Mouse (Mus musculus): ENCODE measurements around the gene Sec31a. TPM values are rescaled to one million over a fixed set of nuclear protein-coding genes. Genes with fewer than 3 reads are reported as not detected.
"Not testable (repeated sequence)": the region's sequence is repeated elsewhere in the genome, so short reads cannot be mapped to it uniquely, and the experiment has no call there.

Gene Sec31a
- 156 and 198 TPM in 2 replicates for total RNA-seq (2021)
- long read RNA-seq, full-length matches to known transcripts = 3 of 33 reads
- long read RNA-seq, partial matches to known transcripts = 18 of 33 reads
- long read RNA-seq, other reads (novel, unspliced or antisense) = 12 of 33 reads

GRCm38 (mm10) chr5:100415761-100416590 is at the start of gene Sec31a:
TSS of gene Sec31a (minus strand) at chr5:100416234.
- DNase-seq = peak; percentile 99

DNA sequence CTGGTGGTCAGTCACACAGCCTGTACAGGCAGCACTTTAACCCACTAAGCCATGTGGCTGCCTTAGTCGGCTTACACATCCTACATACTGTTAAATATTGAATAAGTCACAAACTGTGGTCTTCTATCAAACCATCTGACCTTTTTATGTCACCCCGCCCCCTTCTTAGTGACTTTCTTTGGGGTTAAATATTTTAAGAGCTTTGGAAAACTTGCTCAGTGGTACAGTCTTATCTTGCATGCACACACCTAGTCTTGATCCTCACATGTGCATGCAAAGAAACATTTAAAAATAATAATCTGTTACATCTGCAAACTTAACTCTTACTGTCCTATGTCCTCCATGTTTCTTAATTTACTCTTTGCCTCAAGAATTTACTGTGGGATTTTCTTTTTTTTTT is 46.3 kb upstream of the Sec31a start:
- no peak for DNase-seq

GRCm38 (mm10) chr5:100461526-100461925 is 45.5 kb upstream of the Sec31a start:
- no peak for DNase-seq

- DNase-seq = no peak
Observed at GRCm38 (mm10) chr5:100459468-100459867, 43.4 kb upstream of the Sec31a start.

GRCm38 (mm10) chr5:100451871-100452270 is 35.8 kb upstream of the Sec31a start:
- no peak for DNase-seq

DNA sequence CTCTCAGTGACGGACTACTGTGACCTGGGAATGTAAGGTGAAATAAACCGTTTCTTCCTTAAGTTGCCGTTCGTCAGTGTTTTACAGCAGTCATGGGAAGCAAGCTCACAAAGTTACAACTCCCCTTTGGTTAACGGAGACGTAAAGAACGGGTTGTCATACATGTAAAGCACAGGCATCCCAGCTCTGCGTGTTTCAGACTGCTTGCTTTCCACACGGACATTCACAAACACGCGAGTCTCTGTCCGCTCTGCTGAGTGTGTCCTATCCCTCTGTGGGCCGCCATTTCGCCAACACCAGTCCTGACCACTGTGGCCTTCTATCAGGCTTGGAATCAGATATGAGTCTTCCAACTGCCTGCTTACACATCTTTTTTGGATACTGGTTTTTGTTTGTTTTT is 22.8 kb upstream of the Sec31a start:
- DNase-seq = no peak

DNA sequence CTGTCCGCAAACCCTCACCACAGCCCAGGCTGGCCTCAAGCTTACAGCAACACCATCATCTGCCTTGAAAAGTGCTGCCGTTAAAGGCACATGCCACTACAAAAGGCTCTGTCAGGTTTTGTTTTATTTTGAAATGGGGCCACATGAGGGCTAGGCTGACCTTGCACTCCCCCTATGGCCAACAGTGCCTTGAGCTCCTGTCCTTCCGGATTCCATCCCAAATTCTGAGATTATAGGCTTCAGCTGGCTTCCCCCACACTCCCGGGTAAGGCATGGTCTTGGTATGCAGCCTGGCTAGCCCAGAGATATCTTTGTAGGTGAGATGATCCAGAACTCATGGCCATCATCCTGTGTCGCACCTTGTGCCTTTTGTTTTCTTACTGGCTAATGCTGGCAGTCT is 21.9 kb upstream of the Sec31a start:
- no peak for DNase-seq

DNA sequence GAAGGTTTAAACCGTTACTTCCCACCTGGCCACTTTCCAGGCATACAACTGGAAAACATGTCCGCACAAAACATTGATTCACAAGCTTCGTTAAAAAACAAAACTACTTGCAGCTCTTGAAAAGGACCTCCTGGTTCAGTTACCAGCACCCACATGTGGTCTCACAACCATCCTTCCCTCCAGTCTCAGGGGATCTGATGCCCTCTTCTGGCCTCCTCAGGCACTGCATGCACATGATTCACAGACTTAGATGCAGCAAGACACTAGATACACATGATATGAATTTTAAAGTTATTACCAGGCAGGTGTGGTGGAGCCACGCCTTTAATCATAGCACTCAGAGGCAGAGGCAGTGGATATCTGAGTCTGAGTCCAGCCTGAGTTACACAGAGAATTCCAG is 21.1 kb upstream of the Sec31a start:
- no peak for DNase-seq

DNA sequence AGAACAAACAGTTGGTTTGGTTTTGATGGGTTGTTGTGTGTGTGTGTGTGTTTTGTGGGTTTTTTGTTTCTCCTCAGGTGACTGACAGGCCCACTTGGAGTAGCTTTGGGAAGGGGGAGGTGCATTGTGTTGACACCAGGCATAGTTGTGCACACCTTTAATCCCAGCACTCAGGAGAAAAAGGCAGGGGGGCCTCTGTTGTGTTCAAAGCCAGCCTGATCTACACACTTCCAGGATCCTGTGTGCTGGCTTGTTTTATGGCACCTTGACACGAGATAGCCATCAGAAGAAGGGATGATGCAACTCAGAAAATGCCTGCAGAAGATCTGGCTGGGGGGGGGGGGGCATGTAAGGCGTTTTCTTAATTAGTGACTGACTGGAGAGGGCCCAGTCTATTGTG is 14.9 kb upstream of the Sec31a start:
- DNase-seq = no peak

- no peak for DNase-seq
Observed at GRCm38 (mm10) chr5:100430076-100430390, 14.0 kb upstream of the Sec31a start.

DNA sequence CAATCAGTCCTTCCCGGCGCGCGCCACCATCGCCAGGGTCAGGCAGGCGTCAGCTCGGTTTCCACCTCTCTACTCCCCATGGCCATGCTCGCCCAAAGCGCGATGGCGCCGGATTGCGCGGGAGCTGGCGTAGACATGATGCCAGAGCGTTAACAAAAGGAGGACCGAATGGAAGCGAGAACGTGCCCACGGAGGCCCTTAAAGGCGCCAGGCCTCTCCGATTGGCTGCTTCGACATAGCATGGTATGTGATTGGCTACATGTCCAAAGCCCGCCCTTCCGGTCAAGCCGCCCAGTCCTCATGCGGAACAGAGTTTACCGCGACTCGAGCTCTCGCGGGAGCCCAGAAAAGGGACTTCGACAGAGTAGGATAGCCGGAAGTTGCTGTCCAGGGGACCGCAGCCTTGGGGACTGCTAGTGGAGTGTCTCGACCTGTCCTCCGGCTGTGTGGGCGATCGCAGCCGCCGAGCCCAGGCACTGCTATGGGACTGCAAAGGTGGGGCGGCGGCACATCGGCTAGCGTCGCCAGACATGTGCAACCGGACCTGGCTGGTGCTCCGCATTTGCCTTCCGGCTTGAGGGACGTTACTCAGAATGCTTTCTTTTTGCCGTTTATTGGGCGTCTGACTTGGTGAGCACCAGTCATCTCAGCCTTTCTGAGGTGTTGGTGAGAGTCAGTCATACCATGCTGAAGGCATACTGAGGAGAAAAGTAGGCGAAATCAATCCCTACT is 13.5 kb upstream of the Sec31a start:
- peak; percentile 89 for DNase-seq

DNA sequence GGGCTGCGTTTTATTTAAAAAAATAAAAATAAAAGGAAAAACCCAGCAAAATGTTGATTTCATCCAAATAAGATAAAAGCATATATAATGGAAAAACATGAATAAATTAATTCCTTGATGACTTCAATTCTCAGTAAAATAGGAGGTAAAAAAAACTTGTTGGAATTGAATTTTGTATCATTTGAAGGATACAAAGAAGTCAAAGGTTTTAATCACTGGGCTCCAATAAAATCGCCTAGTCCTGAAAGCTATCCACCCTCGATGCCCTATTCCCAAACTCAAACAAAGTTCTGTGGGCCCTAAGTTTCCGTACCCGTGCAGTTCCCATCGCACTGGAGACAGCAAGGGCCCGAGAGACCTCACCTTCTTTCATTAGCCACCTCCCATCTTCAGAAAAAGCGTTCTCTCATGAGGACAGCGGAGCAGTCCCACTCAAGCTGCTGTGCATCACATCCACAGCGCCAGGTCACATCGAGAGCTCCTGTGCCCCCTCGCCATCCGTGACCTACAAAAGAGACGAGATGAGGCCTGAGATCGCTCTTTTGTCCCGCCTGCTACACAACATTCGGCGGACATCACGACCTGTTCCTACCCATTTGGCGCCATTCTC is 12.8 kb upstream of the Sec31a start:
- no peak for DNase-seq

GRCm38 (mm10) chr5:100428031-100428733 is 12.1 kb upstream of the Sec31a start:
- no peak for DNase-seq

DNA sequence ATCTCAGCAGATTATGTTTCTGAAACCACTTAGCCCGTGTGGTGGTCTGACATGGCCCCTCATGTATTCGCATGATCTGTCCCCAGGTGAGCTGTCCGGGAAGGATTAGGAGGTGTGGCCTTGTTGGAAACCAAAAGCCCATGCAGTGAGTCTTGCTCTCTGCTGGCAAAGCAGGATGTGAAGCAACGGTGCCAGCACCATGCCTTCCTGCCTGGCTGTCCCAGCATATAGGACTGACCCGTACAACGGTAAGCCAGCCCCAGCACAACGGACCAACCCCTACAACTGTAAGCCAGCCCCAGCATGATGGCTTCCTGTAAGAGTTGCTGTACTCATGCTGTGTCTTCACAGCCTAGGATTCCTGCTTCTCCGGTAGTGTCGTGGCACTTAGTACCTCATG is 11.2 kb upstream of the Sec31a start:
- no peak for DNase-seq

GRCm38 (mm10) chr5:100425823-100426222 is 9.8 kb upstream of the Sec31a start:
- not testable (repeated sequence) for DNase-seq

- DNase-seq = no peak
Observed at GRCm38 (mm10) chr5:100424252-100424651, 8.2 kb upstream of the Sec31a start.

GRCm38 (mm10) chr5:100423626-100424025 is 7.6 kb upstream of the Sec31a start:
- no peak for DNase-seq

DNA sequence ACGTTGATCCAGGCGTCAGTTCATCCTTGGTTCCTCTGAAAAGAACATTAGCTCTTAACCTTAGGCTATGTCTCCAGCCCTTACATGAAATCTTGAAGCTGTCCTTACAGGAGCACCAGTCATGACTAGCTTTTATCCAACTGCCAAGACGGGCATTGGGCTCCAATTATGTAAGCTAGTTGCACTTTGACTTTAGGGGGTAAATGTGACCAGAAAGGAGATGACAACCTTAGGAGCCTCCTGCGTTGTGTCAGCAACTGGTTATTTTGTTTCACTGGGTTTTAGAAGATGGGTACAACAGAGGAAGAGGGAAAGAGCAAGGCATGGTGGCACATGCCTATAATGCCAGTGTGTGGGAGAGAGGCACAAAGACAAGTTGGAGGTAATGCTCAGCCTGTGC is 2.8 kb upstream of the Sec31a start:
- DNase-seq = no peak

DNA sequence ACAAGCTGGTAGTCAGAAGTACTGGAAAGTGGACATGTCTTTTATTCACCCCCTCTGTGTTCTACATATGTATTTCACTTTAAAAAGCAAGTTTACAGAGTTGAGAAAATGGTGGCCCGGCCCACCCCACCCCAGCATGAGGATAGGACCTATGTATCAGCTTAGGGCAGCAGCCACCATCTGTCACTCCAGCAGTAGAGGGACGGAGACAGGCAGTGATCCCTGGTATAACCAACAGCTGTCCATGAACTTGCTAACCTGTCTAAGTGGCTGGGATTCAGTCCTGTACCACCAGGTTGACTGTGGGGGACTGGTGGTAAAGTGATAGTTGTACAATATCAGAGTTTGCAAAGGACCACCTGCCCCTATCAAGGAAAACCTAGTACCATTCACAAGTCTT is 2.0 kb upstream of the Sec31a start:
- DNase-seq = no peak

DNA sequence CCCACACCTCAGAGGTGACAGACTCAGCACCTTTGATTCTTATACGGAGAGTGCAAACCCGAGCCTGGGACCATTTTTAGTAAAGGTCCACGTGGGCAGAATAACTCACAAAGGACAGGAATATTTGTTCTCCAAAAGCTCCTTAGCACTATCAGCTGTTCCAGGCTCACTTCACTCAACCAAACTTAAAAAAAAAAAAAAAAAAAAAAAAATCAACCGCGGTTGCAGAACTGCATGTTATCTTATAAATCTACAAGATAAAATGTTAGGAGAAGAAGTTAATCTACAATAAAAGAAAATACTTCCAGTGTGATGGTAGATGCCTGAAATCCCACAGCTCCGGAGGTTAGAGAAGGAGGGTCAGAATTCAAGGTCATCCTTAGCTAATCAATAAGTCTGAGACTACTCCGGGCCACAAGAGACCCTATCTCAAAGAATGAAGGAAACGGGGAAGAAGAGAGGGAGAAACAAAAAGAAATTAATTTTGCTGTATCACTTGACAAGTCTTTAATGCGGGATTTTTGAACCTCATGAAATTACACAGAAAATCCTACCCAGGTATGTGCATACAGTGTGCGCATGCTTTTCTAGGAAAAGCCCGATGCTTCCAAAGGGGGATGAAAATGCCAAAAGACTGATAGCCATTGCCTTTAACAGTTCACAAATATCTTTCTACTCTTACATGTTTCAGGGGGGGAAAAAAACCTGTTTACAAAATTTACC is 1.4 kb downstream of the Sec31a start:
- DNase-seq = no peak

- DNase-seq = no peak
Observed at GRCm38 (mm10) chr5:100412886-100413285, 3.1 kb downstream of the Sec31a start.

GRCm38 (mm10) chr5:100410281-100410680 is 5.8 kb downstream of the Sec31a start:
- DNase-seq = no peak
